ENCODE assay signal across 22 mouse cellular contexts in the genomic region with DNA sequence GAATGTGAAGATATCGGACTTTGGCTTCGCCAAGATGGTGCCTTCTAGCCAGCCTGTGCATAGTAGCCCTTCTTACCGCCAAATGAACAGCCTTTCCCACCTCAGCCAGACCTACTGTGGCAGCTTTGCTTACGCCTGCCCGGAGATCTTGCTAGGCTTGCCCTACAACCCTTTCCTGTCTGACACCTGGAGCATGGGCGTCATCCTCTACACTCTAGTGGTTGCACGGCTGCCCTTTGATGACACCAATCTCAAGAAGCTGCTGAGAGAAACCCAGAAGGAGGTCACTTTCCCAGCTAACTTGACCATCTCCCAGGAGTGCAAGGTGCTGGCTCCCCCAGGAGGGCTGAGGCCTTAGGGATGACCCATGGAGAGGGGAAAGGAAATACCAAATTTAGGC. TPM values are rescaled to one million over a fixed set of nuclear protein-coding genes. Genes with fewer than 3 reads are reported as not detected.
"Had no signal": no experiment of that assay in that cellular context is flagged by ENCODE, and none has a peak within 500 bp of the region (broad histone marks: within the 10 kb centered on the region; RNA-seq: fewer than 3 reads in every experiment).

No protein-coding gene starts in this region.

- H3K4me1 ChIP-seq: intestine, embryonic 15.5 days; limb, embryonic 12.5 days; midbrain, embryonic 12.5 days; neural tube, embryonic 13.5 days; stomach, embryonic 15.5 days had no signal

- ATAC-seq: intestine, embryonic 15.5 days; midbrain, embryonic 16.5 days had no signal

- DNase-seq: kidney, adult 11 months; kidney, adult 9 months; kidney, postnatal 14 days; kidney, postnatal 4 days; layer of hippocampus, postnatal 36 days; liver, embryonic 13.5 days; lung, adult 2 months; lung, postnatal 14 days; lung, postnatal 4 days; retina, postnatal 1 day; right cerebral cortex, postnatal 25 days; spleen, adult 18-20 months had no signal

- H3K9ac ChIP-seq: intestine, embryonic 15.5 days; limb, embryonic 12.5 days; limb, embryonic 15.5 days; liver, embryonic 13.5 days; midbrain, embryonic 12.5 days; neural tube, embryonic 13.5 days; stomach, embryonic 15.5 days had no signal

- H3K27ac ChIP-seq: intestine, embryonic 15.5 days; left cerebral cortex, adult 2 months; limb, embryonic 12.5 days; liver, embryonic 13.5 days; midbrain, embryonic 12.5 days; neural tube, embryonic 13.5 days; stomach, embryonic 15.5 days had no signal

- H3K27me3 ChIP-seq: intestine, embryonic 15.5 days; limb, embryonic 12.5 days; limb, embryonic 15.5 days; liver, embryonic 13.5 days; midbrain, embryonic 12.5 days; neural tube, embryonic 13.5 days; stomach, embryonic 15.5 days had no signal

- H3K4me3 ChIP-seq: intestine, embryonic 15.5 days; left cerebral cortex, adult 2 months; limb, embryonic 12.5 days; limb, embryonic 15.5 days; liver, embryonic 13.5 days; midbrain, embryonic 12.5 days; myocyte; neural tube, embryonic 13.5 days; stomach, embryonic 15.5 days had no signal

- H3K9me3 ChIP-seq: intestine, embryonic 15.5 days; limb, embryonic 12.5 days; limb, embryonic 15.5 days; liver, embryonic 13.5 days; midbrain, embryonic 12.5 days; neural tube, embryonic 13.5 days; stomach, embryonic 15.5 days had no signal

- H3K36me3 ChIP-seq: intestine, embryonic 15.5 days; neural tube, embryonic 13.5 days; stomach, embryonic 15.5 days had no signal

- H3K4me2 ChIP-seq: intestine, embryonic 15.5 days; limb, embryonic 12.5 days; limb, embryonic 15.5 days; liver, embryonic 13.5 days; midbrain, embryonic 12.5 days; neural tube, embryonic 13.5 days; stomach, embryonic 15.5 days had no signal

RNA-seq across cellular contexts. Expression of a gene that starts 1.5 kb away (rescaled TPM):
- total RNA-seq: monocyte, adult 5-6 weeks had no signal

RNA-seq across cellular contexts. Expression of a gene that starts 13.8 kb away (rescaled TPM):
- total RNA-seq: monocyte, adult 5-6 weeks had no signal
